Mouse (Mus musculus): Measurements from ENCODE around the gene Slc38a1. TPM values are rescaled to one million over a fixed set of nuclear protein-coding genes. Genes with fewer than 3 reads are reported as not detected.
A peak's percentile ranks its signal among the peaks of the same experiment; 100 is the strongest.

Slc38a1 gene
- polyA plus RNA-seq, 1 experiment from 2014 or later: 89.6 TPM

GRCm38 (mm10) chr15:96604282-96604681 lies 38.4 kb downstream of the Slc38a1 start:
- WGBS: 63% methylated on average over 10 of the region's 10 CpGs
- H3K4me3 ChIP-seq: no peak overlapping the region
- no peak for ATAC-seq (ENCODE audit: insufficient number of reproducible peaks, insufficient read depth, low FRiP score, low TSS enrichment)
- H3K9me3 ChIP-seq: no peaks in the 10 kb centered on the region
- H3K9ac ChIP-seq: no peak overlapping the region
- H3K27ac ChIP-seq: no peak overlapping the region
- peaks cover 8% of the 10 kb centered on the region; the same call in 1 of the 2 replicates for H3K4me1 ChIP-seq
- peaks cover 37% of the 10 kb centered on the region for H3K36me3 ChIP-seq
- no peak overlapping the region for H3K4me2 ChIP-seq (replicated peaks)
- no peaks in the 10 kb centered on the region for H3K27me3 ChIP-seq

- peaks cover 10% of the 10 kb centered on the region; the same call in 1 of the 2 replicates for H3K4me1 ChIP-seq
- peaks cover 29% of the 10 kb centered on the region for H3K36me3 ChIP-seq
- H3K9ac ChIP-seq: no peak overlapping the region
- no peak for ATAC-seq (ENCODE audit: insufficient number of reproducible peaks, insufficient read depth, low FRiP score, low TSS enrichment)
- 82% methylated on average over 16 of the region's 16 CpGs for WGBS
- H3K27ac ChIP-seq: no peak overlapping the region
- no peak overlapping the region for H3K4me3 ChIP-seq
- H3K27me3 ChIP-seq: no peaks in the 10 kb centered on the region
- no peak overlapping the region for H3K4me2 ChIP-seq (replicated peaks)
- no peaks in the 10 kb centered on the region for H3K9me3 ChIP-seq
Measured at GRCm38 (mm10) chr15:96602043-96602442, 40.7 kb downstream of the Slc38a1 start.

- peaks cover 21% of the 10 kb centered on the region; the same call in 1 of the 2 replicates for H3K36me3 ChIP-seq
- no peak overlapping the region for H3K4me3 ChIP-seq
- H3K9ac ChIP-seq: no peak overlapping the region
- no peaks in the 10 kb centered on the region for H3K27me3 ChIP-seq
- no peak overlapping the region for H3K27ac ChIP-seq
- no peaks in the 10 kb centered on the region for H3K9me3 ChIP-seq
- H3K4me1 ChIP-seq: peaks cover 10% of the 10 kb centered on the region; the same call in 1 of the 2 replicates
- H3K4me2 ChIP-seq (replicated peaks): no peak overlapping the region
- 89% methylated on average over 21 of the region's 21 CpGs for WGBS
- ATAC-seq (ENCODE audit: insufficient number of reproducible peaks, insufficient read depth, low FRiP score, low TSS enrichment): no peak
Measured at GRCm38 (mm10) chr15:96599852-96600781, 42.6 kb downstream of the Slc38a1 start.

- no peak overlapping the region for H3K4me3 ChIP-seq
- ATAC-seq (ENCODE audit: insufficient number of reproducible peaks, insufficient read depth, low FRiP score, low TSS enrichment): no peak
- H3K4me2 ChIP-seq (replicated peaks): no peak overlapping the region
- H3K9ac ChIP-seq: no peak overlapping the region
- H3K27me3 ChIP-seq: no peaks in the 10 kb centered on the region
- peaks cover 13% of the 10 kb centered on the region; the same call in 1 of the 2 replicates for H3K4me1 ChIP-seq
- peaks cover 21% of the 10 kb centered on the region; the same call in 1 of the 2 replicates for H3K36me3 ChIP-seq
- WGBS: 69% methylated on average over 11 of the region's 11 CpGs
- no peaks in the 10 kb centered on the region for H3K9me3 ChIP-seq
- no peak overlapping the region for H3K27ac ChIP-seq
Measured at GRCm38 (mm10) chr15:96598888-96599578, 43.7 kb downstream of the Slc38a1 start.

- Histone ChIP-seq H3K4me3 (no peak overlapping the region), H3K27ac (no peak overlapping the region), H3K36me3 (peaks cover 24% of the 10 kb centered on the region; the same call in 1 of the 2 replicates), H3K4me2 (replicated peaks) (no peak overlapping the region), H3K27me3 (no peaks in the 10 kb centered on the region), H3K4me1 (peaks cover 22% of the 10 kb centered on the region), H3K9me3 (no peaks in the 10 kb centered on the region), H3K9ac (no peak overlapping the region)
- no peak for ATAC-seq (ENCODE audit: insufficient number of reproducible peaks, insufficient read depth, low FRiP score, low TSS enrichment)
- WGBS: 92% methylated on average over 9 of the region's 9 CpGs
Measured at GRCm38 (mm10) chr15:96597116-96597515, 45.6 kb downstream of the Slc38a1 start.

GRCm38 (mm10) chr15:96594316-96594715 lies 48.4 kb downstream of the Slc38a1 start:
- no peaks in the 10 kb centered on the region for H3K27me3 ChIP-seq
- peaks cover 31% of the 10 kb centered on the region for H3K36me3 ChIP-seq
- ATAC-seq (ENCODE audit: insufficient number of reproducible peaks, insufficient read depth, low FRiP score, low TSS enrichment): no peak
- WGBS: 93% methylated on average over 7 of the region's 7 CpGs
- no peak overlapping the region for H3K9ac ChIP-seq
- H3K4me2 ChIP-seq (replicated peaks): no peak overlapping the region
- H3K4me1 ChIP-seq: peaks cover 22% of the 10 kb centered on the region
- no peaks in the 10 kb centered on the region for H3K9me3 ChIP-seq
- no peak overlapping the region for H3K27ac ChIP-seq
- H3K4me3 ChIP-seq: no peak overlapping the region

- H3K4me3 ChIP-seq: no peak overlapping the region
- 85% methylated on average over 7 of the region's 7 CpGs for WGBS
- H3K9me3 ChIP-seq: no peaks in the 10 kb centered on the region
- H3K4me2 ChIP-seq (replicated peaks): no peak overlapping the region
- no peak for ATAC-seq (ENCODE audit: insufficient number of reproducible peaks, insufficient read depth, low FRiP score, low TSS enrichment)
- H3K4me1 ChIP-seq: peaks cover 21% of the 10 kb centered on the region
- peaks cover 33% of the 10 kb centered on the region for H3K36me3 ChIP-seq
- H3K9ac ChIP-seq: no peak overlapping the region
- no peaks in the 10 kb centered on the region for H3K27me3 ChIP-seq
- H3K27ac ChIP-seq: peak overlapping the region; percentile 77
Measured at GRCm38 (mm10) chr15:96593866-96594265, 48.8 kb downstream of the Slc38a1 start.

- H3K4me1 ChIP-seq: peaks cover 19% of the 10 kb centered on the region
- no peak overlapping the region for H3K4me2 ChIP-seq (replicated peaks)
- H3K9ac ChIP-seq: no peak overlapping the region
- no peak overlapping the region for H3K4me3 ChIP-seq
- 58% methylated on average over 6 of the region's 6 CpGs for WGBS
- H3K27me3 ChIP-seq: no peaks in the 10 kb centered on the region
- H3K27ac ChIP-seq: peak overlapping the region; percentile 77
- no peaks in the 10 kb centered on the region for H3K9me3 ChIP-seq
- H3K36me3 ChIP-seq: peaks cover 37% of the 10 kb centered on the region
- ATAC-seq (ENCODE audit: insufficient number of reproducible peaks, insufficient read depth, low FRiP score, low TSS enrichment): no peak
Measured at GRCm38 (mm10) chr15:96593457-96593856, 49.3 kb downstream of the Slc38a1 start.

- H3K9me3 ChIP-seq: no peaks in the 10 kb centered on the region
- H3K27me3 ChIP-seq: no peaks in the 10 kb centered on the region
- H3K4me1 ChIP-seq: peaks cover 19% of the 10 kb centered on the region
- WGBS: 73% methylated on average over 13 of the region's 13 CpGs
- no peak overlapping the region for H3K9ac ChIP-seq
- no peak overlapping the region for H3K4me3 ChIP-seq
- peaks cover 36% of the 10 kb centered on the region for H3K36me3 ChIP-seq
- ATAC-seq (ENCODE audit: insufficient number of reproducible peaks, insufficient read depth, low FRiP score, low TSS enrichment): no peak
- no peak overlapping the region for H3K4me2 ChIP-seq (replicated peaks)
- peak overlapping the region; percentile 77 for H3K27ac ChIP-seq
Measured at GRCm38 (mm10) chr15:96592976-96593375, 49.7 kb downstream of the Slc38a1 start.

- Histone ChIP-seq H3K27ac (no peak overlapping the region), H3K36me3 (peaks cover 46% of the 10 kb centered on the region), H3K4me3 (no peak overlapping the region), H3K9ac (no peak overlapping the region), H3K9me3 (no peaks in the 10 kb centered on the region), H3K4me2 (replicated peaks) (no peak overlapping the region), H3K27me3 (no peaks in the 10 kb centered on the region), H3K4me1 (peaks cover 19% of the 10 kb centered on the region)
- no peak for ATAC-seq (ENCODE audit: insufficient number of reproducible peaks, insufficient read depth, low FRiP score, low TSS enrichment)
- 79% methylated on average over 10 of the region's 10 CpGs for WGBS
Measured at GRCm38 (mm10) chr15:96591876-96592417, 50.8 kb downstream of the Slc38a1 start.

- no peak for ATAC-seq (ENCODE audit: insufficient number of reproducible peaks, insufficient read depth, low FRiP score, low TSS enrichment)
- Histone ChIP-seq H3K27ac (no peak overlapping the region), H3K27me3 (no peaks in the 10 kb centered on the region), H3K9ac (no peak overlapping the region), H3K9me3 (no peaks in the 10 kb centered on the region), H3K36me3 (peaks cover 68% of the 10 kb centered on the region), H3K4me1 (peaks cover 14% of the 10 kb centered on the region), H3K4me2 (replicated peaks) (no peak overlapping the region), H3K4me3 (no peak overlapping the region)
- WGBS: 82% methylated on average over 9 of the region's 9 CpGs
Measured at GRCm38 (mm10) chr15:96588996-96589657, 53.6 kb downstream of the Slc38a1 start.

Data from embryonic facial prominence, embryonic 12.5 days (tissue).